Mouse (Mus musculus): ENCODE measurements around the gene Tram2.

The Tram2 gene

GRCm38 (mm10) chr1:21014463-21014862 lies 64.6 kb downstream of the Tram2 start:
- 40% methylated on average over 8 of the region's 8 CpGs for WGBS

DNA sequence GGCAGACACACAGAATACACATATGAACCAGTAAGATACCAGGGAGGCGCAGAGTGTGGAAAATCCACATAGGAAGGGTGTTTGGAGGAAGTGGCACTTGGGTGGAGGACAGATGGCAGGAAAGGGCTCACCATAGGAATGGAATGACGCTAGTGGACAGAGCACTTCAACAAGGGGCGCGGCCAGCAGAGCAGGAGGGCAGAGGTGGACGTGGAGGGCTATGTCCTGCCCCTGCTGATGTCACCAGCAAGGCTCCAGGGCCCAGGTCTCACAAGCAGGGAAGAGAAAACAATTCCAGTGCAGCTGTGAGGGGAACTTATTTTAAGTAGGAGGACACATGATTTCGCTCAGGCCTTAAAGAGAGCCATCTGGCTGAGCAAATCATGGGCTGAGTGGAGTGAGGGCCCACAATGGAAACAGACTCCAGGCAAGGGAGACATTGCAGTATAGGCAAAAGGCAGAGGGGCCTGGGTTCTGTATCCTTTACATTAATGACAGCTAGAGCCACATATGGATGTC lies 68.7 kb downstream of the Tram2 start:
- WGBS: 72% methylated on average over 6 of the region's 6 CpGs

- WGBS: 59% methylated on average over 4 of the region's 4 CpGs
Measured at GRCm38 (mm10) chr1:21008891-21009290, 70.1 kb downstream of the Tram2 start.

DNA sequence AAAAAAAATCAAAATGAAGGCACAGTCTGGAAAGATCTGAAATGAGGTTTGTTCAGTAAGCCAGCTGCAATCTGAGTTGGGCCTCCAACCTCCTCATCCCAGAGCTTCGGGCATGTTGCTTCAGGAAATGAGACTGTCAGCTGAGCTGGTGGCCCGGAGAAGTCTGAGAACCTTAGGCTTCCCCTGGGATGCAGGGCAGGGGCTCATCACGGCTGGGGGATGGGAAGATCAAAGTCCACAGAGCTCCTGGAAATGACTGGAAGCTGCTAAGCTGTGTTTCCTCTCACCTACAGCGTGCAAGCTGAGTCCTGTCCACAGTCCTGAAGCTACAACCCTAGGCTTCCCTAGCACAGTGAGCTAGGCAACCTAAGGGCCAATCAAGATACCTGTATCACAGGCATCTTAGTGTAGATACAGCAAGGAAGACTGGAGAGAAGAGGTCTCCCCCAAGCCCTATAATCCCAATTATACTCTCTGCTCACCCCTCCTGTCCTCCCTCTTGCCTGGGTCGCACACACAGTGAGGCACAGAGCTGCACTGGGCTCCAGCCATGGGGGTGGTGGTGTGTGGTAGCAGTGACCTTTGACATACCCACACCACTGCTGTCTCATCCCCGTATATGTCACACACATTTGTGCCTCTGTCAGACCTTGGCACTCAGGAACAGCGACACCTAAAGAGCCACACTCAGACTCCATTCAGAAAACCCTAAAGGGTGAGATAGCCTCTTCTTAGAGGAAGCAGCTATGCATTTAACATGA lies 70.9 kb downstream of the Tram2 start:
- WGBS: 85% methylated on average over 7 of the region's 7 CpGs

- 81% methylated on average over 5 of the region's 5 CpGs for WGBS
Measured at GRCm38 (mm10) chr1:21006775-21007174, 72.3 kb downstream of the Tram2 start.

DNA sequence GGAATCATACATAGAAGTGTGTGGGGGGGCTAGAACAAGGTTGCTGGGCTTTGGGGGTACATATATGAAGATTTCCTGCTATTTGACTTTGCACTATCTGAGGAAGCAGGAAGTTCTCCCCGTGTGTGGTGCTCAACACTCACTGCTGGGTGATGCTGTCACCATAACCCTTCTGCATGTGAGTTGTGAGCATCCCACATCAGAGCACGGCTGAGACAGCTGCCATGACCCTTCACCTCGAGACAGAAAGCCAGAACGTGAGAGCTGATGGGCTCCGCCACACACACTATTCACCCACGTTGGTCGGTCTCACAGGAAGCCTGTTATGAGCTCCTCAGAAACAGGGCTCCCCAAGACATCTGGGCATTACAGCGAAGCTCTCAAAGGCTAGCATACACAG lies 74.4 kb downstream of the Tram2 start:
- 83% methylated on average over 8 of the region's 8 CpGs for WGBS

DNA sequence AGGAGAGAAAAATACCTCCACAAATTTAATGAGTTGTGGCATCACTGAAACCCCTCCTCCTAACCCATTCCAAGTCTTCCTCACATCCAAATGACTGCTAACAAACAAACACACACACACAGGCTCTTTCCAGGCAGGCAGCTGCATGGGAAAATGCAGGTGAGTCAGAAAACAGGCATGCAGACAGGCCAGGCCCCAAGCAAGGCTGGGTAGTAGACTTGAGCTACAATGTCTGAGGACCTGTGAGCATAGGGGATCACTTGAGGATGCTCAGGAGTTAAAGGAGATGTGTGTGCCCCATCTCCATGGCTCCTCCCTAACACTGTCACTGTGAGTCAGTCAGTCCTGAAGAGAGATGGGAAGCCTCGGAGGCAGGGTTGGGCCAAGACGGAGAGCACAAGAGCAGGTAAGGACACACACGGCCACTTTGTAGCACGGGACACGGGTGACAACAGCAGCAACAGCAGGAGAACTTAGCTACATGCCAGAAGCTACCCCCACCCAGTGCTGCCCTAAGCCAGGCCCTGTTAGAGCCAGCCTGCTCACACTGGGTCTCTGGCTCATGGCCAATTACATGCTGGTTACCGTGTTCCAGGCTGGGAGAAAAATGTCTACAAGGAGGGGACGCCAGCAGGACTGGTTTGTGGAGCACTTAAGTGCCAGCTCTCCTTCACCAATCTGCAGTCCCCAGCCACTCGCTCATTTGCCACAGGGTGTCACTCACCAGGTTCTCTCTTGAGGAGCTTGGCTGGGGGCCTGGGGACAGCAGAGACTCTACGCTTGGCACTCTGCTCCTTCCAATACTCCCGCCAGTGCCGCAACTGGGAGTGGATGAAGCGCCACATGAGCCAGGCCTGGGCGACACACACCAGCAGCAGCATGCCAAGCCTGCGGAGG lies 76.5 kb downstream of the Tram2 start:
- 72% methylated on average over 14 of the region's 14 CpGs for WGBS

- WGBS: 60% methylated on average over 13 of the region's 13 CpGs
Measured at GRCm38 (mm10) chr1:20997881-20998389, 81.1 kb downstream of the Tram2 start.

- WGBS: 85% methylated on average over 2 of the region's 2 CpGs
Measured at GRCm38 (mm10) chr1:20997328-20997689, 81.7 kb downstream of the Tram2 start.

GRCm38 (mm10) chr1:20996603-20997327 lies 82.3 kb downstream of the Tram2 start:
- 82% methylated on average over 17 of the region's 17 CpGs for WGBS

DNA sequence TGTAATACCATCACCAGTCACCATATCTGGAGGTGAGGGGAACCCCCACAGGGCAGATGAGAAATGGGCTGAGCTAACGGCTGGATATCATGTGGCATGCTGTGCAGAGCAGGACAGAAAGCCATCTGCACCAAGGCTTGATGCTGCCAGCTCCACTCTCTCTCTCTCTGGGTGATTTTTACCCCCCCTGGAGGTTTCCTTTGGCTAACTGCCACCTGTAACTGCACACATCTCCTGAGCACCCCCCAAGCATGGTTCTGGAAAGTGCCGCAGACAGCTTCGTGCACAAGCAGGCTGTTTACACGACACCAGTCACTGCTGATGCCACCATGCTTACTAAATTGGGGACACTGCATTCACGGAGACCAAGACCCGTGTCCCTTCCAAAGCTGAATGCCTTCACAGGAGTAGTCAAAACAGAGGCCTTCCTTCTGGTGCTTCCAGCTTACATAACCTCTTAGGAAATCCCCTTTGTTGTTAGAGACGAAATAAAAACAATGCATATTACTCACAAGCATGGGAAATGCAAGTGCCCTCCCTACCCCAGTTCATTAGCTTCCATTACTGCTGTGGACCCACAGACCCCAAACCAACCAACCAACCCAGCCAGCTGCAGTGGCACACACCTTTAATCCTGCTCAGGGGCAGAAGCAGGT lies 83.6 kb downstream of the Tram2 start:
- WGBS: 27% methylated on average over 7 of the region's 7 CpGs

DNA sequence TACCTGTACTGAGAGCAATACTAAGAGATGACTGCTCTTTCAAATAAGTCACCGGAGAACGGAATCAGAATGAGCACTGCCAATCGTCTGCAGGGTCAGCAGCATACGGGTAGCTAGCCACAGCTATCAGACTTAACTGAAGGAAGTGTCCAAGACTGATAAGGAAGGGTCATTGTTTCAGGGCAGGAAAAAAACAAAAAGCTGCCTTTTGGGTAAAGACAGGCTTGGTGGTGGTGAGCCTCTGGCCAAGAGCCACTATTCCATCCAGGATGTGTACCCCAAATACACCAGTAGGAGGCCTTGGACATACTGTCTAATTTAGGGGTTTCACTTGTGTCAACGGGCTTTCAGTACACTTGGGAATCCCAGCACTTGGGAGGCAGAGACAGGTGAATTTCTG lies 84.7 kb downstream of the Tram2 start:
- 83% methylated on average over 5 of the region's 5 CpGs for WGBS

DNA sequence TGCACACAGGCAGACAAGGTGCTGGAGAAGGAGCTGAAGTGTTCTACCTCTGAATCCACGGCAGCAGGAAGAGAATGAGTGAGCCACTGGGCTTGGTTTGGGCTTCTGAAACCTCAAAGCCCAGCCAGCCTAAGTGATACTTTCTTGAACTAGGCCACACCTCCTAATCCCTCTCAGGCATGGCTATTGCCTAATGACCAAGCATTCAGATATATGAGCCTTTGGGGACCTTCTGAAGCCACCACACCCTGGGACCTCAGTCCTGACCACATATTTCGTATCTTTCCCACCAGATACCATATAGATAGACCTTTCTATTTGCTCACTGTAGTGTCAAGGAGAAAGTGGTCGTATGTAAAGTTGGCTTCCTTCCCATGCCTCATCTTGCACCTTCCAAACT lies 85.3 kb downstream of the Tram2 start:
- WGBS: 88% methylated on average over 3 of the region's 3 CpGs

DNA sequence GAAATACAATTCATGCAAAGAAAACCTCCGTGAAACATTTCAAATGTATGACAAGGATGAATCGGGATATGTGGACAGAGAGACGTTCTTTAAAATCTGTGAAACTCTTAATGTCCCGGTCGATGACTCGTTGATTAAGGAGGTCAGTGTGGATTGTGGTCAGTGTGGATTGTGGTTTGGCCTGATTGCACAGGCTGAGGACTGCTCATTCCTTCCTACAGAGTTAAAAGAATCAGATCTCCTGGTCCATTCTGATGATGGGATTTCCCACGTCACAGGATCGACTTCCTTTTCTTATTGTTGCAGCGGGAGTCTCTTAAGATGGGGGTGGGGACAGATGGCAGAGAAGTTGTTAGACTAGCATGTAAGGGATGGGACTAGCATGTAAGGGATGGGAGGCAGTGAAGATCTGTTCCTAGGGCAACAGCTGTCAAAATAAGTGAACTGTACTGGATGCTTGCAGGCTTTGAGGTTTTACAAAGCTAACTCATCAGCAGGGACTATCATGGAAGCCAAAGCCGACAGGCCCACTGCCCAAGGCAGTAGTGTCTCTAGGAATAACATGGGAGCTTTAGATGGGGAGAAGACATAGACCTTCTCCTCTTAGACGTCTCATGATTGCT lies 89.5 kb downstream of the Tram2 start:
- WGBS: 90% methylated on average over 11 of the region's 11 CpGs

DNA sequence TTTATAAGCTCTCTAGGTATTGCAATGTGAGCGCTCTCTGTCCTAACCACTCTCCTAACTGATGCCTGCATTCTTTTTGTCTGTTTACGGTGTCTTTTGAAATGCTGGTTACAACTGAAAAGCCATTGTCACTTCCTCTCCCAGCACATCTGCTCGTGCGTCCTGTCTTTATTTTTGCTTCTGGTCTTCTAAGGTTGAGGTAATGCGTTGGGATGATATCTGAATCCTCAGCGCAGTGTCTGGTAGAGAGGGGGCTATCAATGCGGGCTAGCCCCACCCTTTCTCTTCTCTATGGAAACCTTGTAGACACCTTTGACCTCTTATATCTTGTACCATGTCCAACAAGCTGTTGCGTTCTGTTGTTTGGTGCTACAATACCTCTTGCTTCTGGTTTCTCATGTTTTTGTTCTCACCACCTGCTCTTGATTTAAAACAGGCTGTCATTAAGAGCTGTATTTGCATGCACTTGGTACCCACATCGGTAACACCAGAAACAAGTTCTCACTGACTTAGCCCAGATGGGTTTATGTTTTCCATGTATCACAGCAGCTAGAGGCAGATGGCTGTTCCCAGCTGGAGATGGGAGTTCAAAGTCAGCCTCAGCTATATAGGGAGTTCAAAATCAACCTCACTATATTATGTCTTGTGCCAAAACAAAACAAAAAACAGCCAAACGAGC lies 92.5 kb downstream of the Tram2 start:
- 74% methylated on average over 10 of the region's 10 CpGs for WGBS

GRCm38 (mm10) chr1:20984582-20984981 lies 94.4 kb downstream of the Tram2 start:
- 66% methylated on average over 4 of the region's 4 CpGs for WGBS

DNA sequence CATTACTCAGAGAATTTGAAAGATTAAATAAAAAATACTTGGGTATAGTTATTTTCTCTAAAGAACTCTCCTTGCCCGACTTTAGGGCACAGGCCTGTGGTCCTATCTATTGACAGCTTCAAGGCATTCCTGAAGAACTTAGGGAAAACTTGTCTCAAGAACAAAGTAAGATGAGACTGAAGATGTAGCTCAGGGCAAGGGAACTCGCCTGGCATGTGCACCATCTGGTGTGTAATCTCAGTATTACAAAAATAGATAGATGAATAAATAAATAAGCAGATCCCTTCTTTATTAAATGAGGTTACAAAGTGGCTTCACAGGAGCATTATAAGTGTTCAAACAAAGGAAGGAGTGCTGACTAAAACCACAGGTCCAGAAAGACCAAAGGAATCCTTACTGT lies 94.9 kb downstream of the Tram2 start:
- 66% methylated on average over 2 of the region's 2 CpGs for WGBS

DNA sequence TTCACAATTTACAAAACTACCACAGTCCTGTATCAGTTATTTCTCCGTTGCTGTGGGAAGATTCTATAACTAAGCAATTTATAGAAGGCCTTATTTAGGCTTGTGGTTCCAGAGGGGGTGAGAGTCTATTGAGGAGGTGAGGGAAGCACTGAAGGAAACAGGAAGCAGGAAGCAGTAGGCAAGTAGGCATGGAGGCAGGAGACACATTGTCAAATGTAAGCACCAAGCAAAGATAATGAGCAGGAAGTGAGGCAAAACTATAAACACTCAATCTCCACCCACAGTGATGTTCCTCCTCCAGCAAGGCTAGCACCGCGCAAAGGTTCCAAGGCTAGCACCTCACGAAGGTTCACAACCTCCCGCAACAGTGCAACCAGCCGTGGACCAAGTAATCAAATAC lies 97.3 kb downstream of the Tram2 start:
- 76% methylated on average over 6 of the region's 6 CpGs for WGBS

DNA sequence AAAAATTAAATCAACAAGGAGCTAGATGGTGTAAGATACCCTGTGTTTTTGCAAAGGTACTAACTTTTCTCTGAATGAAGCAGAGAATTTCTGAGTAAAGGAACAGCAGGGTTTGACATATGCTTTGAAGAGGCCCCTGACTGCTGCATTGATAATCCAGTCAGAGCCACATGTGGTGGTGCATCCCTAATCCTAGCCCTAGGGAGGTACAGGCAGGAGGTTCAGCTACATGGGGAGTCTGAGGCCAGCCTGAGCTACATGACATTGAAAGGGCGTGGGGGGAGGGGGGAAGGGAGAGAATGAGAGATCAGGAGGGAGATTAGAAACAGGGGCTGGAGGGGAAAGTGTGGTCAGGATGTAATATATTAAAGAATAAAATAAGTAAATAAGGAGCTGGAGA lies 98.5 kb downstream of the Tram2 start:
- 90% methylated on average over 1 of the region's 1 CpGs for WGBS

Data from cerebral cortex, adult 2 months (tissue).